Mouse (Mus musculus): Measurements from ENCODE around the gene 1700057G04Rik. TPM values are rescaled to one million over a fixed set of nuclear protein-coding genes. Genes with fewer than 3 reads are reported as not detected.

1700057G04Rik gene
- polyA plus RNA-seq, 1 experiment from 2014 or later: not detected

Small RNAs within 50 kb of the gene (microRNA-seq; reads per million reads assigned to microRNA genes)
- gene Mir6386: not detected

Other genes with a start within 250 kb of the 1700057G04Rik start
- gene Plscr5, start 116.4 kb upstream of the 1700057G04Rik start, polyA plus RNA-seq (2016; fragmentation: Nextera tagmentation; extraction: Ambion mirVana): not detected in 2 replicates
- gene Plscr1, start 59.6 kb upstream of the 1700057G04Rik start, polyA plus RNA-seq (2016; fragmentation: Nextera tagmentation; extraction: Ambion mirVana): 17.5 and 18.3 TPM in 2 replicates
- gene Plscr2, start 33.8 kb upstream of the 1700057G04Rik start, polyA plus RNA-seq (2016; fragmentation: Nextera tagmentation; extraction: Ambion mirVana): 0.71 and 1.2 TPM in 2 replicates
- 1.0 and 1.3 TPM in 2 replicates for gene Plscr4, start 148.0 kb downstream of the 1700057G04Rik start, polyA plus RNA-seq (2016; fragmentation: Nextera tagmentation; extraction: Ambion mirVana)
- gene Plod2, start 232.8 kb downstream of the 1700057G04Rik start, polyA plus RNA-seq (2016; fragmentation: Nextera tagmentation; extraction: Ambion mirVana): 21.9 and 23.5 TPM in 2 replicates